12 mouse cellular contexts compared by ENCODE assay signal in genomic region chr2:29632168-29632662, GRCm38 (mm10). TPM values are rescaled to one million over a fixed set of nuclear protein-coding genes. Genes with fewer than 3 reads are reported as not detected.
A peak's percentile ranks its signal among the peaks of the same experiment; 100 is the strongest.
DNase-seq lines count a peak whose midpoint lies in the region; ATAC-seq lines count a peak whose summit lies in the region.
"Had no signal": no experiment of that assay in that cellular context is flagged by ENCODE, and none has a peak within 500 bp of the region (broad histone marks: within the 10 kb centered on the region; RNA-seq: fewer than 3 reads in every experiment).

No protein-coding gene starts in this region.

- no peaks in the 10 kb centered on the region for H3K36me3 ChIP-seq in embryonic facial prominence, embryonic 14.5 days (ENCODE audit: control insufficient read depth, insufficient read depth, low read length)
- H3K36me3 ChIP-seq in embryonic facial prominence, embryonic 10.5 days (replicated peaks), result peaks cover 34% of the 10 kb centered on the region
- H3K36me3 ChIP-seq in liver, embryonic 12.5 days, result peaks cover 7% of the 10 kb centered on the region
- no peaks in the 10 kb centered on the region for H3K36me3 ChIP-seq in splenic B cell, adult 2 months (ENCODE audit: control insufficient read depth, insufficient read depth, low read length, poor library complexity, severe bottlenecking)
- H3K36me3 ChIP-seq: neural tube, embryonic 13.5 days had no signal

- no peaks in the 10 kb centered on the region for H3K27me3 ChIP-seq in embryonic facial prominence, embryonic 14.5 days (replicated peaks; ENCODE audit: control insufficient read depth, insufficient read depth, low read length)
- H3K27me3 ChIP-seq in embryonic facial prominence, embryonic 10.5 days (replicated peaks; ENCODE audit: low read depth, poor library complexity, severe bottlenecking), result no peaks in the 10 kb centered on the region
- H3K27me3 ChIP-seq in liver, embryonic 12.5 days (replicated peaks), result no peaks in the 10 kb centered on the region
- no peaks in the 10 kb centered on the region for H3K27me3 ChIP-seq in splenic B cell, adult 2 months (ENCODE audit: control insufficient read depth, insufficient read depth, low read length, poor library complexity, severe bottlenecking)
- H3K27me3 ChIP-seq: forebrain, embryonic 12.5 days; neural tube, embryonic 13.5 days had no signal

- WGBS in embryonic facial prominence, embryonic 14.5 days, result 73% methylated on average over 3 of the region's 3 CpGs
- WGBS in embryonic facial prominence, embryonic 10.5 days, result 93% methylated on average over 3 of the region's 3 CpGs
- WGBS in liver, embryonic 12.5 days (ENCODE audit: insufficient replicate concordance), result 57% methylated on average over 3 of the region's 3 CpGs

- DNase-seq in embryonic facial prominence, embryonic 14.5 days (ENCODE audit: low spot score), result no peak
- DNase-seq in embryonic facial prominence, embryonic 10.5 days (ENCODE audit: low spot score), result no peak
- peak; percentile 51 for DNase-seq in thymus, postnatal 14 days
- DNase-seq in thymus, postnatal 36 days, result no peak
- DNase-seq in splenic B cell, adult 2 months (ENCODE audit: low read depth, low spot score), result peak; percentile 81
- DNase-seq in left cerebral cortex, postnatal 25 days (ENCODE audit: low spot score in 2 of 2), result no peak
- DNase-seq in kidney, postnatal 14 days, result no peak
- DNase-seq: adrenal gland, adult 8-10 months; cerebellum, postnatal 10 days had no signal

- no peak overlapping the region for H3K4me2 ChIP-seq in embryonic facial prominence, embryonic 14.5 days (ENCODE audit: low read depth, low read length)
- H3K4me2 ChIP-seq in liver, embryonic 12.5 days, result peak overlapping the region; percentile 7; the same call in 1 of the 2 replicates
- H3K4me2 ChIP-seq: forebrain, embryonic 12.5 days; neural tube, embryonic 13.5 days had no signal

- no peak for ATAC-seq in embryonic facial prominence, embryonic 14.5 days (ENCODE audit: low read depth)
- ATAC-seq in liver, embryonic 12.5 days, result peak; percentile 58

- H3K4me1 ChIP-seq in embryonic facial prominence, embryonic 14.5 days (ENCODE audit: control insufficient read depth, insufficient read depth, low read length), result peaks cover 29% of the 10 kb centered on the region
- H3K4me1 ChIP-seq in embryonic facial prominence, embryonic 10.5 days, result peaks cover 37% of the 10 kb centered on the region
- H3K4me1 ChIP-seq in liver, embryonic 12.5 days, result peaks cover 89% of the 10 kb centered on the region

- H3K9ac ChIP-seq in embryonic facial prominence, embryonic 14.5 days (ENCODE audit: low read depth, low read length), result no peak overlapping the region
- no peak overlapping the region for H3K9ac ChIP-seq in liver, embryonic 12.5 days
- H3K9ac ChIP-seq: forebrain, embryonic 12.5 days; neural tube, embryonic 13.5 days had no signal

- no peaks in the 10 kb centered on the region for H3K9me3 ChIP-seq in embryonic facial prominence, embryonic 14.5 days (ENCODE audit: control insufficient read depth, low read length)
- H3K9me3 ChIP-seq in embryonic facial prominence, embryonic 10.5 days, result no peaks in the 10 kb centered on the region
- H3K9me3 ChIP-seq in liver, embryonic 12.5 days (replicated peaks), result no peaks in the 10 kb centered on the region
- H3K9me3 ChIP-seq: forebrain, embryonic 12.5 days; neural tube, embryonic 13.5 days had no signal

- H3K27ac ChIP-seq in embryonic facial prominence, embryonic 14.5 days (replicated peaks; ENCODE audit: low read depth, low read length), result peak overlapping the region; percentile 41; the same call in 1 of the 2 replicates
- H3K27ac ChIP-seq in embryonic facial prominence, embryonic 10.5 days (replicated peaks), result no peak overlapping the region
- peak overlapping the region; percentile 20; the same call in 1 of the 2 replicates for H3K27ac ChIP-seq in liver, embryonic 12.5 days
- H3K27ac ChIP-seq: forebrain, embryonic 12.5 days had no signal

- intact Hi-C loops in left cerebral cortex, postnatal 25 days (cut with DNase I), result no loop called here

- H3K4me3 ChIP-seq in embryonic facial prominence, embryonic 14.5 days (ENCODE audit: low read depth, low read length), result no peak overlapping the region
- no peak overlapping the region for H3K4me3 ChIP-seq in embryonic facial prominence, embryonic 10.5 days
- H3K4me3 ChIP-seq in liver, embryonic 12.5 days, result no peak overlapping the region
- H3K4me3 ChIP-seq: forebrain, embryonic 12.5 days; neural tube, embryonic 13.5 days had no signal

RNA-seq across cellular contexts. Expression of gene Rapgef1, which starts 12.7 kb away (rescaled TPM):
- 19.0 and 22.4 TPM in 2 replicates for polyA plus RNA-seq in embryonic facial prominence, embryonic 14.5 days (2014; fragmentation: Nextera tagmentation; extraction: Ambion mirVana)
- 16.5 and 17.3 TPM in 2 replicates for polyA plus RNA-seq in embryonic facial prominence, embryonic 10.5 days (2016; fragmentation: Nextera tagmentation; extraction: Ambion mirVana)
- polyA plus RNA-seq in liver, embryonic 12.5 days (2016; fragmentation: Nextera tagmentation; extraction: Ambion mirVana), result 10.1 and 10.8 TPM in 2 replicates
- total RNA-seq in left cerebral cortex, postnatal 25 days (2021), result 100 to 1,000 TPM; 110 TPM

Comparison
In these comparisons a context has a peak if more than half of its experiments do, and no peak if none do; other contexts are left out.
1. DNase-seq: peak in thymus, postnatal 14 days (single experiment) and splenic B cell, adult 2 months (single experiment); none in embryonic facial prominence, embryonic 14.5 days (single experiment), embryonic facial prominence, embryonic 10.5 days (single experiment), thymus, postnatal 36 days (0 of 2), left cerebral cortex, postnatal 25 days (0 of 2) and kidney, postnatal 14 days (single experiment).